Mouse (Mus musculus) small intestine, adult 2 months (tissue): ENCODE results near the gene S1pr1.

Source experiments
- CTCF ChIP-seq: fragments of 200-500 bp; IDR thresholded peaks from 2 replicates; pipeline ENCODE4 v1.5.1; 2012; ENCODE audit warnings: low read depth, mild to moderate bottlenecking, control low read depth, inconsistent platforms, low read length, moderate library complexity, mixed read lengths; ENCODE audit not compliant: insufficient replicate concordance, insufficient read length; ENCODE audit errors: extremely low read depth
- POLR2A ChIP-seq: fragments of 200-500 bp; IDR thresholded peaks from 2 replicates; pipeline ENCODE4 v1.6.1; 2012; ENCODE audit warnings: low read depth, mild to moderate bottlenecking, control low read depth, inconsistent platforms, low read length, moderate library complexity

GRCm38 (mm10) chr3:115669230-115669629 lies 45.6 kb downstream of the S1pr1 start:
- TF ChIP-seq CTCF (no peak), POLR2A (no peak)
